Comparison of ENCODE assay signal across 7 mouse cellular contexts in genomic region chr13:31626183-31626801, GRCm38 (mm10). TPM values are rescaled to one million over a fixed set of nuclear protein-coding genes. Genes with fewer than 3 reads are reported as not detected.
DNase-seq lines count a peak whose midpoint lies in the region; ATAC-seq and TF ChIP-seq lines count a peak whose summit lies in the region.

No protein-coding gene starts in this region.

- no peak for TF ChIP-seq CTCF in spleen, adult 2 months (IDR thresholded peaks at IDR 0.05; ENCODE audit: extremely low read depth, insufficient read depth, insufficient read length, insufficient replicate concordance)

- peak overlapping the region; percentile 79 for H3K9ac ChIP-seq in embryonic facial prominence, embryonic 12.5 days
- H3K9ac ChIP-seq in hindbrain, embryonic 12.5 days = peak overlapping the region; percentile 49

- no peaks in the 10 kb centered on the region for H3K9me3 ChIP-seq in embryonic facial prominence, embryonic 12.5 days
- no peaks in the 10 kb centered on the region for H3K9me3 ChIP-seq in hindbrain, embryonic 12.5 days (replicated peaks)
- peaks cover 10% of the 10 kb centered on the region; the same call in 1 of the 2 replicates for H3K9me3 ChIP-seq in megakaryocyte, embryonic 14.5 days

- peak overlapping the region; percentile 17; the same call in 1 of the 2 replicates for H3K4me3 ChIP-seq in spleen, adult 2 months (ENCODE audit: extremely low read depth, insufficient read depth, insufficient read length)
- H3K4me3 ChIP-seq in embryonic facial prominence, embryonic 12.5 days = peak overlapping the region; percentile 51
- H3K4me3 ChIP-seq in hindbrain, embryonic 12.5 days = peak overlapping the region; percentile 46
- peak overlapping the region; percentile 76 for H3K4me3 ChIP-seq in megakaryocyte, embryonic 14.5 days (replicated peaks)

- TF ChIP-seq POLR2A in spleen, adult 2 months (IDR thresholded peaks at IDR 0.05; ENCODE audit: low read depth, low read length) = no peak

- peak overlapping the region; percentile 85 for H3K4me2 ChIP-seq in embryonic facial prominence, embryonic 12.5 days (replicated peaks)
- H3K4me2 ChIP-seq in hindbrain, embryonic 12.5 days (replicated peaks) = peak overlapping the region; percentile 72

- peaks cover 8% of the 10 kb centered on the region for H3K4me1 ChIP-seq in spleen, adult 2 months (ENCODE audit: control insufficient read depth, insufficient read depth, insufficient read length)
- peaks cover 37% of the 10 kb centered on the region for H3K4me1 ChIP-seq in embryonic facial prominence, embryonic 12.5 days
- H3K4me1 ChIP-seq in hindbrain, embryonic 12.5 days = peaks cover 38% of the 10 kb centered on the region
- H3K4me1 ChIP-seq in megakaryocyte, embryonic 14.5 days = peaks cover 43% of the 10 kb centered on the region

- WGBS in spleen, adult 2 months = 1% methylated on average over 59 of the region's 60 CpGs
- WGBS in embryonic facial prominence, embryonic 12.5 days = under 1% methylated on average over 59 of the region's 60 CpGs
- under 1% methylated on average over 60 of the region's 60 CpGs for WGBS in hindbrain, embryonic 12.5 days

- peaks cover 43% of the 10 kb centered on the region for H3K27me3 ChIP-seq in spleen, adult 2 months (ENCODE audit: control insufficient read depth, insufficient read depth, low read length)
- H3K27me3 ChIP-seq in embryonic facial prominence, embryonic 12.5 days = peaks cover 91% of the 10 kb centered on the region
- peaks cover 99% of the 10 kb centered on the region for H3K27me3 ChIP-seq in hindbrain, embryonic 12.5 days
- peaks cover 97% of the 10 kb centered on the region for H3K27me3 ChIP-seq in megakaryocyte, embryonic 14.5 days (replicated peaks)

- H3K27ac ChIP-seq in spleen, adult 2 months (ENCODE audit: insufficient read depth, low read length) = no peak overlapping the region
- H3K27ac ChIP-seq in embryonic facial prominence, embryonic 12.5 days = peak overlapping the region; percentile 91
- peak overlapping the region; percentile 35 for H3K27ac ChIP-seq in hindbrain, embryonic 12.5 days

- H3K36me3 ChIP-seq in spleen, adult 2 months (ENCODE audit: control insufficient read depth, insufficient read depth, low read length) = no peaks in the 10 kb centered on the region
- H3K36me3 ChIP-seq in embryonic facial prominence, embryonic 12.5 days = no peaks in the 10 kb centered on the region
- no peaks in the 10 kb centered on the region for H3K36me3 ChIP-seq in hindbrain, embryonic 12.5 days
- no peaks in the 10 kb centered on the region for H3K36me3 ChIP-seq in megakaryocyte, embryonic 14.5 days (replicated peaks; ENCODE audit: low read length)

- no peak for ATAC-seq in embryonic facial prominence, embryonic 12.5 days (ENCODE audit: insufficient number of reproducible peaks, insufficient read depth, low FRiP score, low TSS enrichment)
- 0 out of 2 replicates have a peak, but pooled peaks have one; percentile 8 for ATAC-seq in hindbrain, embryonic 12.5 days (ENCODE audit: low FRiP score)

- DNase-seq in spleen, adult 2 months (ENCODE audit: low read depth in 1 of 2, low spot score in 2 of 2) = no peak
- DNase-seq in spleen, postnatal 10 days (ENCODE audit: low spot score in 2 of 2) = no peak
- DNase-seq in layer of hippocampus, adult 9-10 months (ENCODE audit: low spot score) = no peak
- DNase-seq in thymus, adult 18-20 months = no peak

RNA-seq across cellular contexts. Expression of gene Foxf2, which starts 0.7 kb away (rescaled TPM):
- 0.04 and 0.06 TPM in 2 replicates for polyA plus RNA-seq in spleen, adult 2 months (2012; rRNA removed)
- polyA plus RNA-seq in embryonic facial prominence, embryonic 12.5 days (2016; fragmentation: Nextera tagmentation; extraction: Ambion mirVana) = 21.4 and 25.8 TPM in 2 replicates
- polyA plus RNA-seq in hindbrain, embryonic 12.5 days (2016; fragmentation: Nextera tagmentation; extraction: Ambion mirVana) = 9.4 and 9.5 TPM in 2 replicates
- polyA plus RNA-seq in megakaryocyte, embryonic 14.5 days (2012; ENCODE audit: insufficient read depth, low replicate concordance) = not detected in 2 replicates

Comparison
In these comparisons a context has a peak if more than half of its experiments do, and no peak if none do; other contexts are left out.
1. H3K4me3 ChIP-seq: peak in every context shown above with its lines; median percentile 76 in megakaryocyte, embryonic 14.5 days; 51 in embryonic facial prominence, embryonic 12.5 days; 46 in hindbrain, embryonic 12.5 days; 17 in spleen, adult 2 months.